Mouse (Mus musculus) G1E (cell line): ENCODE data around the gene Ntsr1. TPM values are rescaled to one million over a fixed set of nuclear protein-coding genes. Genes with fewer than 3 reads are reported as not detected.

Experiments
- ATAC-seq: 2 replicates; pipeline ENCODE4 v1.8.0; 2016; ENCODE audit warnings: mild to moderate bottlenecking; ENCODE audit not compliant: insufficient number of reproducible peaks, poor library complexity, low FRiP score, severe bottlenecking; ENCODE audit errors: extremely low read depth
- DNase-seq: peaks from one replicate; pipeline ENCODE4 v3.0.0; 2012; ENCODE audit warnings: low spot score
- H3K27me3 ChIP-seq: 2 replicates; pipeline ENCODE4 v1.6.1; 2012; ENCODE audit warnings: mild to moderate bottlenecking, low read length, inconsistent platforms; ENCODE audit not compliant: insufficient read depth
- H3K36me3 ChIP-seq: replicated peaks from 2 replicates; pipeline ENCODE3; 2012; ENCODE audit warnings: mild to moderate bottlenecking, inconsistent platforms
- H3K4me1 ChIP-seq: 2 replicates; pipeline ENCODE4 v1.6.1; 2012; ENCODE audit warnings: low read depth, low read length, inconsistent platforms, mixed read lengths; ENCODE audit not compliant: insufficient read depth
- H3K4me3 ChIP-seq: 2 replicates; pipeline ENCODE4 v1.5.1; 2012; ENCODE audit warnings: low read depth, mild to moderate bottlenecking, inconsistent platforms, low read length, moderate library complexity, mixed read lengths
- H3K9me3 ChIP-seq: replicated peaks from 2 replicates; pipeline ENCODE4 v1.6.1; 2012; ENCODE audit warnings: inconsistent platforms
- CTCF ChIP-seq: IDR thresholded peaks from 2 replicates; pipeline ENCODE4 v1.5.1; 2012; ENCODE audit warnings: low read depth, low read length, inconsistent platforms, mixed read lengths
- GATA1 ChIP-seq: IDR thresholded peaks from 2 replicates; pipeline ENCODE4 v1.6.1; 2012; ENCODE audit warnings: borderline replicate concordance, low read length, inconsistent platforms, mixed read lengths
- GATA2 ChIP-seq: IDR thresholded peaks from 2 replicates; pipeline ENCODE4 v1.6.1; 2012; ENCODE audit warnings: low read depth, low read length, inconsistent platforms, borderline replicate concordance
- POLR2AphosphoS5 ChIP-seq: IDR thresholded peaks from 2 replicates; pipeline ENCODE4 v1.6.1; 2012; ENCODE audit warnings: low read depth, low read length, inconsistent platforms; ENCODE audit not compliant: insufficient replicate concordance
- TAL1 ChIP-seq: conservative IDR thresholded peaks from 2 replicates; pipeline ENCODE4 v1.6.1; 2012; ENCODE audit warnings: low read depth, low read length, inconsistent platforms, mixed read lengths
- polyA plus RNA-seq: library from polyadenylated mRNA; stranded (reverse); fragments of >175 nt; gene quantifications from 2 replicates; pipeline ENCODE4 v1.2.3, GENCODE M21; 2012
- total RNA-seq, 2 experiments: library from RNA; stranded (forward) in 1 of 2; stranded (reverse) in 1 of 2; fragments of 200-1000 nt in 1 of 2; fragments of >200 nt in 1 of 2; fragmentation: Nextera tagmentation in 1 of 2; gene quantifications; 2 replicates each; pipeline ENCODE4 v1.2.3; 2014 to 2017

The Ntsr1 gene
- not detected in 2 replicates for total RNA-seq (2014; fragmentation: Nextera tagmentation)
- 0.05 TPM in 1 of 2 replicates, not detected in the other for total RNA-seq (2017)
- not detected in 2 replicates for polyA plus RNA-seq

DNA sequence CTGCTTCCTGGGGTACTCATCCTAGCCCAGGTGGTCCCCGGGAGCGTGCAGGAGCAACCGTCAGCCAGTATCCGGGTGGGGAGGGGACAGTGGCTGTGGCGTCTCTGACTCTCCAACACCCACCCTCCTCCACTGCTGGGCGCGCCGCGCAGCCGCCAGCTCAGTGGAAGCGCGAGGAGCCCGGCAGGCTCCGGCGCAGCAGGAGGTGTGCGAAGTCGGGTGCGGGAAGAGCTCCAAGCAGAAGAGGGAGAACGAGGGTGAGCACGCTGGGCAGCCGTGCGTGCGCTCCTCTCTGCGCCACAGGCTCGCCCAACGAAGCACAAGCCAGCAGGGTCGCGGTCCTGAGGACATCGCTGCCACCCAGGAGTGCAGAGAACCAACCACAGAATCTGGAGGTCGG, at the start of gene Ntsr1:
TSS of gene Ntsr1 (plus strand) at position 236 of the 400 bp plus-strand sequence.
- ATAC-seq (no peak), DNase-seq (no peak)
- Histone ChIP-seq H3K4me3 (no peak within 1 kb of the TSS), H3K27me3 (no peaks in the 10 kb centered on the region; the same call in 1 of the 2 replicates), H3K4me1 (no peaks in the 10 kb centered on the region), H3K36me3 (no peaks in the 10 kb centered on the region), H3K9me3 (no peaks in the 10 kb centered on the region)
- TF ChIP-seq TAL1: no peak
- TF ChIP-seq GATA2: no peak
- TF ChIP-seq GATA1: no peak
- no peak for TF ChIP-seq POLR2AphosphoS5
- no peak for TF ChIP-seq CTCF

DNA sequence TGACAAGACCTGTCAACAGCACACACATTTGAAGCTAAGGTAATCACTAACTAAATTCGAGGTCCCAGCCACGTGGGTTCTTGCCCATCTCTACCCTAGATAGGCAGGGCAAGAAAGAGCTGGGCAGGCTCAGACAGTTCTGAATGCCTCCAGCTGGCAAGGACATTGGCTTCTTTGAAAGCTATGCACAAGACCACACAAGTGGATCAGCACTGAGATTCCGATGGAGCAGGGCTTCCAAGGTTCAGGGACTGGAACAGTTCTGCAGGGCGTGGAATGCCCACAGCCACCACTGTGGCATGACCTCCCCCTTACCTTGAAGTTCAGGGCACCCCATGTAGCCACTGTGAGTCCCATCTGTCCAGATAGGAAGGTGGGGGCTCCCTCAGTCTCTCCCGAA, 49.2 kb upstream of the Ntsr1 start:
- Histone ChIP-seq H3K4me3 (no peak overlapping the region), H3K27me3 (peaks cover 8% of the 10 kb centered on the region), H3K36me3 (no peaks in the 10 kb centered on the region), H3K9me3 (no peaks in the 10 kb centered on the region), H3K4me1 (no peaks in the 10 kb centered on the region)
- TF ChIP-seq GATA1 (no peak), TAL1 (no peak), CTCF (no peak), GATA2 (no peak), POLR2AphosphoS5 (no peak)
- DNase-seq (no peak), ATAC-seq (no peak)

DNA sequence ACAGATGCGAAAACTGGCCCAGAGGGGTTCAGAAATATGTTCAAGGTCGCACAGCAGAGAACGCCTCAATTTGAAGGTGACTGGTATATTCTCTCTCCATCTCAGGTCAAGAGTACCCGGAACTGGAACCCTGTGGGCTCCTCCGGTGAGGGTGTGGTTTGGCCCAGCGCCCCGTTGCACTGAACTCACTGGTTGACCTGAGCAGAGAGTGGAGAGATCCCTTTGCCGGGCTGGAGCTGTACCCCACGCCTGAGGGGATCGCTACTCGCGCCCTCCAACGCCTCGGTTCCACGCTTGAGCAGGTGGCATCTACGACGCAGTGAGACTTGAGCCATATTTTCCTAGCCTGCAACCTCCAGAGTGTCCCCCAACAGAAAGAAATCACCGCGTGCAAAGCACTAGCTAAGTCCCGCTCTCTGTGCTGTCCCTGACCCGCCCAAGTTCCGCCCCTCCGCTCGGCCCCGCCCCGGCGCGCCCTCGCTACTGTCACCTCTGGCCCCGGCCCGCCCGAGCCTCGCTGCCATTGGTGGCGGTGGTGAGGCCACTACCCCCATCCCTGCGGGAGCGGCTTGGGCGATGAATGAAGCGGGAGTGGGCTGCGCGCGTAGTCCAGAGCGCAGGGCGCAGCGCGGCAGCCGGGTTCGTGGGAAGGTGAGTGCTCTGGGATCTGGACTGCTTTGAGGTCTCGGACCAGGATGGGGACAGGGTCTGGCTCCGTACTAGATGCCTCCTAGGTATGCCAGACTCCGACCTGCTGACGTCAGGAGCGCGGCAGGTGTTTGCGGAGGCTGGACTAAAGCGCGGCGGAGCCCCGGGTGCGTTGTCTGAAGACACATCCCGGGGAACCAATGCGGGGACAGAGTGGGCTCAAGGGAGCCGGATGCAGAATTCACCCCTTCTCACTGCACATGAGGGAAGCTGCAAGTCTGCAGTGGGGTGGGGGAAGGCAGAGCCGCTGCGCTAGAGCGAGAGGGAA, 43.8 kb upstream of the Ntsr1 start, which contains the start of gene Slco4a1:
TSS of gene Slco4a1 (plus strand) at position 523 of the 976 bp plus-strand sequence.
- no peaks in the 10 kb centered on the region for H3K4me1 ChIP-seq
- no peaks in the 10 kb centered on the region for H3K9me3 ChIP-seq
- no peak for TF ChIP-seq CTCF
- no peak for TF ChIP-seq POLR2AphosphoS5
- TF ChIP-seq GATA2: no peak
- TF ChIP-seq GATA1: no peak
- no peak for TF ChIP-seq TAL1
- ATAC-seq (no peak), DNase-seq (no peak)
- H3K4me3 ChIP-seq: no peak within 1 kb of the TSS
- H3K36me3 ChIP-seq: no peaks in the 10 kb centered on the region
- peaks cover 17% of the 10 kb centered on the region for H3K27me3 ChIP-seq

DNA sequence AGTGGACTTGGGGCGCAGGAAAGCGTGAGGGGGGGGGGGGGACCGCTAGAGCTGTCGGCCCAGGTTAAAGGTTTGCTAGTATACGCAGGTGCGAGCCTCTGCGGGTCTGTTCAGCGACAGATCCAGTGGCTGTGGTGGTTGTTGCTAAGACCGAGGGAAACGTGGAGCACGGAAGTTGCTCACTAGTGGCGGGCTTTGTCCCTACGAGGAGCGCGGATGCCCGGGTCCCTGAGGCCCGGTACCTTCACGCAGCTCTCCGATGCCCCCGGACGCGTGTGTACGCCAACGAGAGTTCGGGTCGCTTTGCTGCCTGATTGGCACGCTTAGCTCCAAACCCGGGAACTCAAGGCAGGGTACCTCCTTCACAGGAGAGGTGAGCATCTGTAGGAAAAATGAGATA, 43.1 kb upstream of the Ntsr1 start:
- no peak for ATAC-seq

DNA sequence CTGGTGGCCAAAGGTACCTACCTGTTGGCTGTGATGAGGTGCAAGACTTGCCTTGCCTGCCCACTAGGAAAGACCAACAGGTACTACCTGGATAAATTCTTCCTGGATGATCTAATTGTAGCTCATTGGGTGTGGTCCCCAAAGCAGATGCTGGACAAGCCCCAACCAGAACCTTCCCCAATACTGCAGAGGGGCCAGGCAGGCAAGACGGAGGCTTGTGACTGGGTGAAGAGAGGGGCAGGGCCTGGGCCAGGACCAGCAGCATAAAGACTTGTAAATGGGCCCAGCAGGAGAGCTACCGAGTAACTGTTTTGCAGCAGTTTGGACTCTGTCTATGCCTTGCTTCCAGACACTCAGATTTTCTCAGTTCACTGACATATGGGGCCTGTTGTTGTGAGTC, 42.1 kb upstream of the Ntsr1 start:
- H3K4me1 ChIP-seq: no peaks in the 10 kb centered on the region
- H3K36me3 ChIP-seq: no peaks in the 10 kb centered on the region
- no peak for TF ChIP-seq GATA2
- TF ChIP-seq GATA1: no peak
- no peak for TF ChIP-seq TAL1
- TF ChIP-seq CTCF: no peak
- TF ChIP-seq POLR2AphosphoS5: no peak
- DNase-seq: no peak
- H3K27me3 ChIP-seq: peaks cover 15% of the 10 kb centered on the region
- no peak overlapping the region for H3K4me3 ChIP-seq
- H3K9me3 ChIP-seq: no peaks in the 10 kb centered on the region
- no peak for ATAC-seq

More for the DNA sequence above, 43.1 kb upstream of the Ntsr1 start:
- TF ChIP-seq POLR2AphosphoS5 (no peak), GATA1 (no peak), GATA2 (no peak), TAL1 (no peak), CTCF (no peak)
- Histone ChIP-seq H3K9me3 (no peaks in the 10 kb centered on the region), H3K4me1 (no peaks in the 10 kb centered on the region), H3K36me3 (no peaks in the 10 kb centered on the region), H3K4me3 (no peak overlapping the region), H3K27me3 (peaks cover 18% of the 10 kb centered on the region)
- DNase-seq: no peak

DNA sequence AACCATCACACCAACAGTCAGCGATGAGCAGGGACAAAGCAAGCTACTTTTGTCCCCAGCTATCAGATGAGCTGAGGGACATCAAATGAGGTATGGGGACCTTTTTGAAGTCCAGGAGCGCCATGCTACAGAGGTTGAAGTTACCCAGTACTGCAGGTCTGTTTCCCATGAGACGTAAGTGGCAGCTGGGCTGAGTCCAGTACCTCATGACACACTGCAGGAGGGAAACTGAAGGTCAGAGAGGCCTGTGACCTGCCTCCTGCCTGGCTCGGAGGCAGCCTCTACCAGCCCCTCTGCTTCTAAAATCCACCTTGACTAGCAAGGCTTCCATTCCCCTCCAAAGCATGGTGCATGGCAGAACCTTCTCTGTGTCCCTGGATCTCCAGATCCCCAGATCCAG, 40.3 kb upstream of the Ntsr1 start:
- Histone ChIP-seq H3K4me3 (no peak overlapping the region), H3K36me3 (no peaks in the 10 kb centered on the region), H3K27me3 (peaks cover 23% of the 10 kb centered on the region), H3K4me1 (no peaks in the 10 kb centered on the region), H3K9me3 (no peaks in the 10 kb centered on the region)
- TF ChIP-seq TAL1 (no peak), CTCF (no peak), POLR2AphosphoS5 (no peak), GATA2 (no peak), GATA1 (no peak)
- ATAC-seq (no peak), DNase-seq (no peak)
